Mouse (Mus musculus): ENCODE data around the gene Scaf1. TPM values are rescaled to one million over a fixed set of nuclear protein-coding genes. Genes with fewer than 3 reads are reported as not detected.

Scaf1 gene
- polyA plus RNA-seq, 1 experiment, result 73.0 TPM

DNA sequence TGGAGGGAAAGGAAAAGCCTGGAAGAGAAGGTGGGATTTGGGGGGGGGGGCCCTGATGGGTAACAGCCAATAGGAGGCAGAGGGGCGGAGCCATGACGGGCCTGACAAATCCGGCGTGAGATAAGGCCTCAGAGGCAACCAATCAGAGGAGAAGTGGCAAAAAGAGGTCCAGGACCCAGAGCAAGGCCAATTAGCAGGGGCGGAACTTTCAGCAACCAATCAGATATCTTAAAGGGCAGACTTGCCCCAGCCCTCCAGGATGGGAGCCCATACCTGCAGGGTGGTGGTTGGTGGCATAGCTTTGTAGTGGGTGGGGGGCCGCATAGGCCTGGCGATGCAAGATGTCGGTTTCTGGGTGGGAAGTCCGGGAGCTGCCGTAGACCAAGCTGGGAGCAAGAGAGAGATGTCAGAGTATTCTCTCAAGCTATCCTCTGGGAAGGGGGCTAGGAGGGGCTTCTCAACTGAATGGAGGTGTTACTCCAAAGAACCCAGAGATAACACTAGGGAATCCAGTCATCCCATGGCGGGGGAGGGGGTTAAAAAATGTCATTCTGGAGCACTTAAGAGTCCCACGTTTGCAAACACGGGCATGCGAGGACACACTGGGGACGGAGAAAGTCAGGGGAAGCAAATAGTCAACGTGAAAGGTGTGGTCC, 34.9 kb upstream of the Scaf1 start:
- peaks cover 40% of the 10 kb centered on the region for H3K36me3 ChIP-seq (ENCODE audit: control insufficient read depth, insufficient read depth, low read length)
- no peak overlapping the region for H3K27ac ChIP-seq (ENCODE audit: insufficient read depth, low read depth, low read length)
- TF ChIP-seq POLR2A (IDR thresholded peaks at IDR 0.05; ENCODE audit: low read depth, low read length), result no peak
- no peak for TF ChIP-seq CTCF (IDR thresholded peaks at IDR 0.05; ENCODE audit: extremely low read depth, insufficient read length, insufficient replicate concordance, low read depth, low read length)
- peak overlapping the region; percentile 98 for H3K4me3 ChIP-seq (ENCODE audit: low read depth, low read length)
- 39% methylated on average over 16 of the region's 16 CpGs for WGBS
- no peaks in the 10 kb centered on the region for H3K27me3 ChIP-seq (ENCODE audit: control insufficient read depth, insufficient read depth, low read length)
- peaks cover 8% of the 10 kb centered on the region for H3K4me1 ChIP-seq (ENCODE audit: control insufficient read depth, insufficient read depth, insufficient read length, low read length)

DNA sequence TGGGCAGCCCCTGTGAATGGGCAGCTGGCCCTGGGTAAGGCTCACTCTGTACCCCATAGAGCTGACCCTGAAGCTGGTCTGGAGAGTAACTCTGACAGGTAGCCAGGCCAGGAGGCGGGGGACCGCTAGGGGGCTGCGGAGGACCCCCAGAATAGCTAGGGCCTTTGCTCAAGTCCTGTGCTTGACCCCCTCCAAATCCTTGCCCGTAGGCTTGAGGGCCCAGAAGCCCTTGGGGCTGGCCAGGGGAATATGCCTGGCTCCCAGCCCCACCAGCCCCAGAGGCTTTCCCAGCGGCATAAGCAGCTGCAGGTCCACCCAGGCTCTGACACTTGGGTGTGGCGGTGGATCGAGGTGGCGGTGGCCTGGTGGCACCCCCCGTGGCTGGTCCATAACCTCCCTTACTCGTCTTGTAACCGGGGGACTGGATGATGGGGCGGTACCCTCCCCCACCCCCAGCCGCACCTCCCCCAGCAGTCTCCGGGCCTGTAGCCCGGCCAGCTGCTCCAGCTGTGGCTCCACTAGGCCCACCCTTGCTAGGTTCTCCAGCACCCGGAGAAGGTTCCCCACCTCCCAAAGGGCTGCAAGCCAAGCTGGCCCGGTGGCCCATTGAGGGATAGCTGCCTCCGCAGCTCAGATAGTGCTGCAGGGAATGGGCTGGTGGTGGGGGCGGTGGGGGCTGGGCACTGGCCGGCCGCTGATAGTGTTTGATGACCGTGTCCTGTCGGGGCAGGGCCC, 32.9 kb upstream of the Scaf1 start:
- TF ChIP-seq CTCF (IDR thresholded peaks at IDR 0.05; ENCODE audit: extremely low read depth, insufficient read length, insufficient replicate concordance, low read depth, low read length), result no peak
- TF ChIP-seq POLR2A (IDR thresholded peaks at IDR 0.05; ENCODE audit: low read depth, low read length), result no peak
- Histone ChIP-seq H3K36me3 (ENCODE audit: control insufficient read depth, insufficient read depth, low read length) (peaks cover 54% of the 10 kb centered on the region), H3K4me1 (ENCODE audit: control insufficient read depth, insufficient read depth, insufficient read length, low read length) (peaks cover 8% of the 10 kb centered on the region), H3K4me3 (ENCODE audit: low read depth, low read length) (no peak overlapping the region), H3K27me3 (ENCODE audit: control insufficient read depth, insufficient read depth, low read length) (no peaks in the 10 kb centered on the region), H3K27ac (ENCODE audit: insufficient read depth, low read depth, low read length) (no peak overlapping the region)
- WGBS, result 91% methylated on average over 23 of the region's 23 CpGs

DNA sequence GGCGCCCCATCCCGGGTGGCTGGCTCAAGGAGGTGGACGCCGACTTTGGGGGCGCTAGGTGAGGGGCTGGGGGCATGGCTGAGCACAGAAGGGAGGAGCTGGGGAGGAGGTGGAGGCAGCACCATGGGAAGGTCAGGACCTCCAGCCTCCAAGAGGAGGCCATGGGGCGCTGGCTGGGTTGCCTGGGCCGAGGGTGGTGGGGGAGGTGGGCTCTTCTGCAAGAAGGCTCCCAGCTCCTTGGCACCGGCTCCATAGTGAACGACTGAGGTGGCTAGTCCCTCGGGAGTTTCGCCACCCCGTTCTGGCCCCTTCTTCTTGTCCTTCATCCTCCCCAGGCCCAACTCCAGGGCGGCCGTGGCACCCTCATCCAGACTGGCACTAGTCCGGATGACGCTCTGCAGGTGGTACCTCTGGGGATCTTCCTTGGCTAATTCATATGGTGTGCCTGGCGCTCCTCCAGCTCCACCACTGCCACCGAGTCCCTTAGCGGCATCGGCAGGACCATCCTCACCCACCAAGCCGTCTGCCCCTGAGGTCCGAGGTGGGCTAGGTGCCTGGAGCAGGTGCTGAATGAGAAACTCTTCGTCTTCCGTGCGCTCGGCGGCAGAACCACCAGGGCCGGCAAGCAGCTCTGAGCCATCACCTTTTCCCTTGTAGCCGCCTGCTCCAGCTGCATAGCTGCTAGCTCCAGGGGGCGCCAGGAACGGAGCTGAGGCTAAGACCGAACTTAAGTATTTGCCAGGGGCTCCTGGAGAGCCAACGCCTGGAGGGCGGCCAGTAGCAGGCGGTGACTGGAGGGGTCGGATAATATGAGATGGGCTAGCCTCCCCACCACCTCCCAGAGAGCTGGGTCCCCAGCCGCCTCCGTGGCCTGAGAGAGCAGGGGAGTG, 32.1 kb upstream of the Scaf1 start:
- H3K36me3 ChIP-seq (ENCODE audit: control insufficient read depth, insufficient read depth, low read length), result peaks cover 62% of the 10 kb centered on the region
- WGBS, result 93% methylated on average over 38 of the region's 38 CpGs
- peaks cover 5% of the 10 kb centered on the region for H3K4me1 ChIP-seq (ENCODE audit: control insufficient read depth, insufficient read depth, insufficient read length, low read length)
- H3K27me3 ChIP-seq (ENCODE audit: control insufficient read depth, insufficient read depth, low read length), result no peaks in the 10 kb centered on the region
- no peak overlapping the region for H3K4me3 ChIP-seq (ENCODE audit: low read depth, low read length)
- TF ChIP-seq CTCF (IDR thresholded peaks at IDR 0.05; ENCODE audit: extremely low read depth, insufficient read length, insufficient replicate concordance, low read depth, low read length), result no peak
- no peak for TF ChIP-seq POLR2A (IDR thresholded peaks at IDR 0.05; ENCODE audit: low read depth, low read length)
- H3K27ac ChIP-seq (ENCODE audit: insufficient read depth, low read depth, low read length), result no peak overlapping the region

DNA sequence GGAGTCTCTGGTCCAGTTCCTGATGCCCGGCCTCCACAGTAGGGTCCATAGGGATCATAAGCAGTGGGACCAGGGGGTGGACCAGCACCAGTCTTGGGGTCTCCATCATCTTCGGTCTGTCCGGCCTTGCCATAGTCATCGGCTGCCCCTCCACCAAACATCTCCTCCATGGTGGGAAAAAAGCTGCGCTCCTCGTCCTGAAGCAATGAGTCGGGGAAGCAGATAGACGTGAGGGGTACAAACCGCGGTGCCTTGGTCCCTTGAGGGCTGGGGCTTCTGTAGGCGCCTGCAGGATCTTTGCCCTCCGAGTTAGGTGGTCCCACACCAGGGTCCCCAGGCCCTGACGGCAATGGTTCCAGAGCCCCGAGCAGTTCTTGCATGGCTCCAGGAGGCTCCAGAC, 31.3 kb upstream of the Scaf1 start:
- no peaks in the 10 kb centered on the region for H3K27me3 ChIP-seq (ENCODE audit: control insufficient read depth, insufficient read depth, low read length)
- TF ChIP-seq POLR2A (IDR thresholded peaks at IDR 0.05; ENCODE audit: low read depth, low read length), result no peak
- TF ChIP-seq CTCF (IDR thresholded peaks at IDR 0.05; ENCODE audit: extremely low read depth, insufficient read length, insufficient replicate concordance, low read depth, low read length), result no peak
- 97% methylated on average over 14 of the region's 14 CpGs for WGBS
- no peak overlapping the region for H3K4me3 ChIP-seq (ENCODE audit: low read depth, low read length)
- no peak overlapping the region for H3K27ac ChIP-seq (ENCODE audit: insufficient read depth, low read depth, low read length)
- H3K4me1 ChIP-seq (ENCODE audit: control insufficient read depth, insufficient read depth, insufficient read length, low read length), result peaks cover 5% of the 10 kb centered on the region
- H3K36me3 ChIP-seq (ENCODE audit: control insufficient read depth, insufficient read depth, low read length), result peaks cover 69% of the 10 kb centered on the region

DNA sequence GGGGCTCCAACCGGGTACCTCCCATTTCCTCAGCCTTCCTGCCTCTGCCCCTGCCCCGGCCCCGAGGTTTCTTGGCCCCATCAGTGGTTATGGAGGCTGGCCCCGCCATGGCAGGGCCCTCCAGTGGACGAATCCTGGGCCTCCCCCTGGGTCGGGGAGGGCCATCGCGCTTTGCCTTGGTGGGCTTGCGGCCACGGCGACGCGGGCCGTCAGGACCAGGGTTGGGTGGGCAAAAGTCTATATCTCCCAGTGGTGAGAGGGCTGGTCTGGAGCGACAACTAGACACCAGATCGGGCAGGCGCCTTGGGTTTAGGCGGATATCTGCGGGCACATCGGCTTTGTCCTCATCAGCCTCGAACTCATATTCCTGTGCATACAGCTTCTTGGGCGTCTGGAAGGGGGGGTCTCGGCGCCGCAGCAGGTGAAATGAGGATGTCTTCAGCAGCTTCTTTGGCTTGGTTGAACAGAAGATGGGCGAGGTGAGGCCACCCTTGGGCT, 30.7 kb upstream of the Scaf1 start:
- Histone ChIP-seq H3K4me3 (ENCODE audit: low read depth, low read length) (no peak overlapping the region), H3K36me3 (ENCODE audit: control insufficient read depth, insufficient read depth, low read length) (peaks cover 73% of the 10 kb centered on the region), H3K4me1 (ENCODE audit: control insufficient read depth, insufficient read depth, insufficient read length, low read length) (peaks cover 4% of the 10 kb centered on the region), H3K27me3 (ENCODE audit: control insufficient read depth, insufficient read depth, low read length) (no peaks in the 10 kb centered on the region), H3K27ac (ENCODE audit: insufficient read depth, low read depth, low read length) (no peak overlapping the region)
- WGBS, result 96% methylated on average over 26 of the region's 26 CpGs
- TF ChIP-seq CTCF (IDR thresholded peaks at IDR 0.05; ENCODE audit: extremely low read depth, insufficient read length, insufficient replicate concordance, low read depth, low read length) (no peak), POLR2A (IDR thresholded peaks at IDR 0.05; ENCODE audit: low read depth, low read length) (no peak)

DNA sequence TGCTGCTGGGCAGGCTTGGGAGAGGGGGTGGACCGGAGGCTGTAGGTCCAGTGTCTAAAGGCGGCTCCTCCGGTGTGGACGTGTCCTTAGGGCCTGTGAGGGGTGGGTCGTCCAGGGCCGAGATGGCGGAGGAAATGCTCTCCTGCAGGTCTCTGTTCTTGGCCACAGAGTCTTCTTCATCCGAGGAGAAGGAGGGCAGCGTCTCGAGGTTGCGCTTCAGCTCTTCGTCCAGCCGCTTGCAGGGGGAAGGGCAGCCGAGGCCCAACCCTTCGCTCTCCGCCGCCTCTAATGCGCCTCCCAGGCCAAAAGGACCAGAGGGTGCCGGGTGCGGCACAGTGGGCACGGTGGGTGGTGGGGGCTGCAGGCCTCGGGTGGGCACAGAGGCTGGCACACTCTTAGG, 29.6 kb upstream of the Scaf1 start:
- Histone ChIP-seq H3K4me3 (ENCODE audit: low read depth, low read length) (no peak overlapping the region), H3K36me3 (ENCODE audit: control insufficient read depth, insufficient read depth, low read length) (peaks cover 81% of the 10 kb centered on the region), H3K27me3 (ENCODE audit: control insufficient read depth, insufficient read depth, low read length) (no peaks in the 10 kb centered on the region), H3K4me1 (ENCODE audit: control insufficient read depth, insufficient read depth, insufficient read length, low read length) (no peaks in the 10 kb centered on the region; the same call in 1 of the 2 replicates), H3K27ac (ENCODE audit: insufficient read depth, low read depth, low read length) (no peak overlapping the region)
- TF ChIP-seq CTCF (IDR thresholded peaks at IDR 0.05; ENCODE audit: extremely low read depth, insufficient read length, insufficient replicate concordance, low read depth, low read length) (no peak), POLR2A (IDR thresholded peaks at IDR 0.05; ENCODE audit: low read depth, low read length) (no peak)
- 93% methylated on average over 22 of the region's 22 CpGs for WGBS
